Mouse (Mus musculus) brain, adult 2 months (tissue): Measurements from ENCODE around the gene Aldh5a1.
"Not testable (repeated sequence)": the region's sequence is repeated elsewhere in the genome, so short reads cannot be mapped to it uniquely, and the experiment has no call there.

ENCODE experiments used
- DNase-seq: peaks from one replicate; pipeline ENCODE4 v3.0.0; 2011; ENCODE audit warnings: low read depth, low spot score

Aldh5a1 gene

DNA sequence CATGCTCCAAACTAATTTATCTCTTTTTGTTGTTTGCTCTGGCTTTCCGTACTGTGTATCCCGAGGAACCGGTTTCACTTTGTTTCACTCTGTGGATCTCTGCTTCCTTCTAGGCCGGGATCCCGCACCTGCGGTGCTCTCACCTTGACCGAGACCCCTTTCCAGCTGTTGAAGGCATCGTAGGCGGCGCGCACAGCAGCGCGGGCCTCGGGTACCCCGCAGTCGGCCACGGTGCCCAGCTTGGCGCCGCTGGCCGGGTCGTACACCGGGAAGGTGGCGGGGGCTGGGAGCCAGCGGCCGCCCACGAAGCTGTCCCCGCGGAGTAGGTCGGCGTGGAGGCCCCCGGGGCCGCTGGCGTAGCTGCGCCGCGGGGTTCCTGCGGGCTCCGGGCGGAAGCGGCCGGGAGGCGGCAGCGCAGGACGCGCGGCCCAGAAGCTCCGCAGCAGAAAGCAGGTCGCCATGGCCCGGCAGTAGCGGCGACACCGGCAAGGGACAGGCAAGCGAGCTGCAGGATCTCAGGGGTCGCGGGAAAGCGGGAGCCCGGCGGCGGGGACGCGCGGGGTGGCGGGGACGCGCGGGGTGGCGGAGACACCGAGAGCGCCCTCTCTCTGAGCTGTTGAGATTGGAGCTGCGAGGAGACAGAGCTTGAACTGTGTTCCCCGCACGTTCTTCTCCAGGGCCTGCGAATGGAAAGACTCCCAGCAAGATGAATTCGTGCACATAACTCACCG is at the start of gene Aldh5a1:
Aldh5a1 (minus strand) TSS at position 554 of the 731 bp plus-strand sequence.
- DNase-seq, result peak; percentile 91

GRCm38 (mm10) chr13:24985435-24985834 is 48.0 kb upstream of the Aldh5a1 start:
- DNase-seq, result peak; percentile 92

DNA sequence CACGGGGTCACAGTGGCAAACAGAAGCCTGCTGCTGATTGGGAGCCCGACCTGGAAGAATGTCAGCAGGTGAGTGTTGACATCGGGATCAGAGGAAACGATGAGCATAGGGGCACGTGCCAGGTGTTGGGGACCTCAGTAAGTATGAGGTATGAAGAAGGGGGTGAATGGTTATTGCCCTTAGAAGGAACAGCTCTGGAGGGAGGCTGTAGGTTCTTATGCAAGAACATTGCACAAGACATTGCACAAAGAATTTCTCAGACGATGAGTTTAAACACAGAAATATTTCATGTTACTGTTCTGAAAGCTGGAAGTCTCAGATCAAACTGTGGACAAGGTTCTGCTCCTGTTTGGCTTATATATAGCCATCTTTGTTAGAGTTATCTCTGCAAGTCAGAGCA is 43.6 kb upstream of the Aldh5a1 start:
- DNase-seq, result no peak

- peak; percentile 60 for DNase-seq
Measured at GRCm38 (mm10) chr13:24977820-24978342, 40.4 kb upstream of the Aldh5a1 start.

DNA sequence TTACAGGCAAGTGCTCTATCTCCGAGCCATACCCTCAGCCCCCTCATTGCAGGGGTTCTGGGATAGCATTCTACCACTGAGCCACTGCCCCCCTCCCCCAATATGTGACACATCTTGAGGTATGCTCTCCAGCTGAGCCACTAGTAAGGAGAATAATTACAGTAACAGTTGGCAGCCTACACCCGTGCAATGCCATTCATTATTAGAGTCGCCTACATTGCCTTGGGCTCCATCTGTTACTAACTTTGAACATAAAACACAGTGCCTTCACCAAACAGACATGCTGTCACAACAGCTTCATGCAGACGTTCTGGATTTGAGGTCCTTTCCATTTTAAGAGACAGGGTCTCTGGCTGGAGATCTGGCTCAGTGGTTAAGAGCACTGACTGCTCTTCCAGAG is 38.9 kb upstream of the Aldh5a1 start:
- peak; percentile 42 for DNase-seq

- not testable (repeated sequence) for DNase-seq
Measured at GRCm38 (mm10) chr13:24971776-24972175, 34.3 kb upstream of the Aldh5a1 start.

DNA sequence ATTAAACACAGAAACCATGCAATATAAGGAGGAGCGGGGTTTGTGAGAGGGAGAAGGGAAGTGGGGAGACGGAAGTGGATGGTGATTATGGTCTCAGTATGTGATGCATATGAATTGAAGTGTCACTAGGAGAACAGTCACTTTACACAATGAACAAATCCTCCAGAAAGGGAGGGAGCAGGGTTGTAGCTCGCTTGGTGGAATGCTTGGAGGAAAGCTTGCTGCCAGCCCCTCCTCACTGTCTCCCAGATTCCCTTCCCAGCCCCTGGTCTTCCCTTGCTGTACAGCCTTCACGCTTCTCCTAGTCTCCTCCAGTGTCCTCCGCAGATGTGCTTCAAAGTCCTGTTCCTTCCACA is 28.4 kb upstream of the Aldh5a1 start:
- DNase-seq, result no peak

GRCm38 (mm10) chr13:24965130-24965845 is 27.8 kb upstream of the Aldh5a1 start:
- DNase-seq, result peak; percentile 58

- DNase-seq, result no peak
Measured at GRCm38 (mm10) chr13:24962119-24962518, 24.7 kb upstream of the Aldh5a1 start.

GRCm38 (mm10) chr13:24960084-24960483 is 22.6 kb upstream of the Aldh5a1 start:
- no peak for DNase-seq

- DNase-seq, result peak; percentile 57
Measured at GRCm38 (mm10) chr13:24958671-24959070, 21.2 kb upstream of the Aldh5a1 start.

DNA sequence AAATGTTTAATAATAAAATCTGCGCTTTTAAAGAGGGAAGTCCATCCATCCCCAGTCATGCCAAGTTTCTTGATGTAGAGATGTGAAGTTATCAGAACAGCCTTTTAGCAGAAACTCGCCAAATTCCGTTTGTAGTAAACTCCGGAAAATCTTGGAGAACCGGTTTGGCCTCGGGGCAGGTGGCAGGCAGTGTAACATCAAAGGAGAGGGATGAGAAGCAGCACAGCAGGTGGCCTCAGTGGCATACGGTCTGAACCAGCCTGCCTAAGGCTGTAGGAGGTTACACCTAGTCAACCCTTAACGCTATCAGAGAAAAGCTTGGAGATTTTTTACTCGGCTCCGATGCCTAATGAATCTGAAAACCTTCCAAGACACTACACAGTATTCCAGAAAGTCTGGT is 18.0 kb upstream of the Aldh5a1 start:
- DNase-seq, result peak; percentile 24

- no peak for DNase-seq
Measured at GRCm38 (mm10) chr13:24955091-24955490, 17.6 kb upstream of the Aldh5a1 start.

DNA sequence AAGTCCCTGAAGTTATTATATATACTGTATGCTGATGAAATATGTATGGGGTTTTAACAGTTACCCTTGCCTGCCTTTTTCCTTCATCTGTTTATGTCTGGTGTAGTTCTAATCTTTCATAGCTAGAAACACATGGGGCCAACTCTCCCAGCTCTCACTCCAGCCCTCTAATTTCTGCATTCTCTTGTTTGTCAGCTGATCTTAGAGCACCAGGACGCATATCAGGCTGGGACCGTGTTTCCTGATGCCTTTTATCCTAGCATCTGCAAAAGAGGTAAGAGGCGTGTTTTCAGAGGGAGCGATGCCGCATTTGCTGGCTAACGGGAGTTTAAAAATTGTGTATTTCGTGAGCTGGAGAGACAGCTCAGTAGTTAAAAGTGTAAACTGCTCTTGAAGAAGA is 15.2 kb upstream of the Aldh5a1 start:
- DNase-seq, result no peak

DNA sequence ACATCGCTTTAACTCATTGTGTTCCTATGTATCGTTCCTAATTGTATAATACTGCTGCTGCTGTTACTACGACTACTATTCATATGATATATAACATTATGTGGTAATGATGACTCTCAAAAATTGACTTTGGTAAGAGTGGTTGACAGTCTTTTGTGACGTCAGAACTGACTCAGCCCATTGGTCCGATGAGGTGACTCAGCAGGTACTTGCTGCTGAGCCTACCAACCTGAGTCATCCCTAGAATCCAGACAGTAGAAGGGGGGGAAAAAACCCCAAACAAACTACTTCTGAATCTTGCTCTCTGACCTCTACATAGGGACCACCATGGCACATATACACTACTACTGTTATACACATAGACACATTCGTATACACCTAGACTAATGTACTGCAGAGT is 11.4 kb upstream of the Aldh5a1 start:
- no peak for DNase-seq

GRCm38 (mm10) chr13:24947158-24947557 is 9.7 kb upstream of the Aldh5a1 start:
- no peak for DNase-seq

DNA sequence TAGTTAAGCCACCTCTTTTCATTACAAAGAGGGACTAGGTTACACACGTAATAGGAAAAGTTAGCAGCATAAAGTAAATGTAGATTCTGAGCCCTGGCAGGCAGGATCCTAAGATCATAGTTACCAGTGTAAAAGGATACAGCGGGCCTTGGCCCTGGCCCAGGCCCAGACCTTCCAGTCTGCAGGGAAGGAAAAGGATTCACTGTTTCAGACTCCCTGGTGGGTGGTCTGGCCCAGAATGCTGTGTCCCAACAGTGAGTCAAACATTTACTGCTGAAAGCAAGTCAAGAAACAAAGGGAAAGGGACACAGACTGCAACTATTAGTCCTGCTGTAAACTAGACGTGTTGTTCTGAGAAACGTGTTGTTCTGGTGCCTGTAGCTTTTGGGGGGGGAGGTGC is 8.1 kb upstream of the Aldh5a1 start:
- peak; percentile 43 for DNase-seq

DNA sequence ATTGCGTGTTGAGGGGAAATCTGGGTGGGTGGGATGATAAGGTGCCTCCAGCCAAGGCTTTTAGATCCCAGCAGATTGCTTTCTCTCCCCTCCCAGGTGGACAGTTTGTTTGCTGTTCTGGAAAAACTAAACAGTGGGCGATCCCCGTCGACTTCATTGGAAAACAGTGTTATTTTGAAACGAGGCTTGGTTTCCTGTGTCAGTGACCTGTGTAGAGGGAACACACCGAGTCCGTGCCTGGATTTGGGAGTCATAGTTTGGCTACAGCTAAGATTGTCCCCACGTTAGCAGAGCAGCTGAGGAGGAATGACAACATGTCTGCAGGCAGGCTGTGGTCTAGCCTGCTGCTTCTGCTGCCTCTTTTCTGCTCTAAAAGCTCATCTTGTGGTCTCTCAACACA is 5.8 kb upstream of the Aldh5a1 start:
- DNase-seq, result no peak

DNA sequence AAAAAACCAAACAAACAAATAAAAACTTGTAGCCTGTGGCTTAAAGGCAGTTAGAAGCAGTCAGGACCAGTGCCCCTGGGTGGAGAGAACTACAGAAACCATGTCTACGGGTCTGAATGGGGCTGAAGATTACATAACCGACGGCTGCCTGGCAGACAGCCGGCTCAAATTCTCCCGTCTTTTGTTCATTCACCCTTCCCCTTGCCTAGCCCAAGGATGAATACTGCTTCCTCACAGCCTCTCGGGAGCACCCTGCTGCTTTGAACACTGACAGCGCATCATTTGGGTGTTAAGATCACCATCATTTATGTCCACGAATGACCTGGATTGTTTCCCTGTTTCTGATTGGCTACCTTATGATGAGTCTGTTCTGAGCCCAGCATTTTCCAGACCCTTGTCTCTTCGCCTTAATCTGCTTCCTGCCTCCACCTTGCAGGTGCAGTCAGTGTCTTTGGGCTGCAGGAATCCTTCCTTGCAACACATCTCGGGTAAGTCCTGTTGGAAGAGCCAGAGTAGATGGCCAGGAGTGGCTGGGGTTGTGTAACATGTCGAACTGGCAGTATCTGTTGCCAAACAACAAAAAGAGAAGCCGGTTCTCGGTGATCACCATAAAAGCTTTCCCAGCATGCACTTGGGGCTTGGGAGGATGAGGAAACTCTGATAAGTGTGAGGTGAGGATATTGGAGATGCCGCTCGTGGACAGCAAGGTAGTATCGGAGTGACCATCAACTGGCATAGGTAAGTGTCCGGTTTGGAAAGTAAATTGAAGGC is 5.2 kb upstream of the Aldh5a1 start, which contains the start of gene Gpld1:
Gpld1 (plus strand) TSS at position 641 of the 771 bp plus-strand sequence.
- peak; percentile 59 for DNase-seq

- DNase-seq, result no peak
Measured at GRCm38 (mm10) chr13:24939472-24939871, 2.0 kb upstream of the Aldh5a1 start.

GRCm38 (mm10) chr13:24938683-24939082 is 1.2 kb upstream of the Aldh5a1 start:
- DNase-seq, result peak; percentile 90

GRCm38 (mm10) chr13:24937839-24938166 is 342 bp upstream of the Aldh5a1 start:
- no peak for DNase-seq
